Mouse (Mus musculus): ENCODE results near the gene Bub3.

DNA sequence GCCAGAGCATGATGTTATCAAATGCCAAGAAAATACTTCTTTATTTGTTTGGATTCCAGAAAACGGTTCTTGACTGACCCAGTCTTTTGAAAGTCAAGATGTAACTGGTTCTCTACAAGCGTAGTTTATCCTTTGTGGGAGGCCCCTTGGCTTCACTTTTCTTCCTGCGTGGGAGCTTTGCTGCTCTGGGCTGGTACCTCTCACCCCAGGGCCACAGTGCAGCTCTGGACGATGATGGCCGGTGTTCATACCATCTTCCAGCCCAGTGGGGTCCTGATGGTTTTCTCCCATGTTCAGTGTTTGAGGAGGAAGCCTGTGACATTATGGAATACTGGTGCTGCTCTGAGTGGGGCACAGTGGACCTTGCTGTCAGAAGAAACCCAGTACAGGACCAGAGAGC, 12.5 kb upstream of the Bub3 start:
- TF ChIP-seq CTCF (IDR thresholded peaks at IDR 0.05; ENCODE audit: borderline replicate concordance, insufficient read depth, low read depth, low read length), result no peak
- no peak for TF ChIP-seq POLR2A (IDR thresholded peaks at IDR 0.05; ENCODE audit: borderline replicate concordance, insufficient read depth, low read length)

All from cerebellum, adult 2 months (tissue).